Mouse (Mus musculus) granulocyte monocyte progenitor cell, adult 5-6 weeks (primary cell): ENCODE measurements at regions not wholly inside any gene's neighbourhood (a gene's known extent, or its start where the extent isn't known, plus 50 kb on each side); places are given as distances from the start of the nearest gene placed in this dataset.

Source experiments
- ATAC-seq: replicated peaks from 2 replicates; pipeline ENCODE4 v1.8.0; 2016; ENCODE audit warnings: mild to moderate bottlenecking, moderate TSS enrichment, inconsistent platforms; ENCODE audit not compliant: poor library complexity, severe bottlenecking

DNA sequence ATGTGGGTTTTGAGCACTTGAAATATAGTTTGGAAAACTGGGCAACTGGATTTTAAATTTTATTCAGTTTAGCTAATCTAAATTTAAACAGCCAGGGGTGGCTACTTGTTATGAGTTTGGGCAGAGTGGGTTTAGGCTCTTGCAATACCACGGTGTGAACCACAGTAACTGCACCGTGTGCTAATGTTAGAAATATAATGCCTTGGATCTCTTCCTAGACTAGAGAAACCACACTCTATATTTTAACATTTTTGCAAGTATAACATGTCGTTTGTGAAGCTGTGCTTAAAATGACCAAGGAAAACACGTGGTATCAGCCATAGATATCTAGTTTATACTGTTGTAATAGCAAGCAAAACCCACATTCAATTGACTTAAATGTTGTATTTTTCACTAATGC lies 245.9 kb upstream of the Lcorl start:
- ATAC-seq: no peak

DNA sequence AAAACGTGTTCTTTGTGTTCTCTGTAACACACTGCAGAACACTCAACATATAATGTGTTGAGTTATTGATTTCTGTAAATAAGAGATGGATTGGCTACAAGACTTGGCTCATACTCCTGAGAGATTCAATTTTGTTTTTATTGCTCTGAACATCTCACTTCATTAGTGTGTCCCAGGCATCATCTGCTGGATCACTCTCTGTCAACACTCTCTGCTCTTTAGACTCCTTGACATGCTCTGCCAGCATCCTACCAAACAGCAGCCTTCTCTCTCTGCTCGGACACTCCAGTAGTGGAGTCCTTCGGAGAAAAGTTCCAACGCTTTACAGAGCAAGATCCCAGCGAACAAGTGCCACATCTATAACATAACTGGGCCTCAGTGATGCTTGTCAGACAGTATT lies 235.1 kb upstream of the Lcorl start:
- ATAC-seq: no peak

DNA sequence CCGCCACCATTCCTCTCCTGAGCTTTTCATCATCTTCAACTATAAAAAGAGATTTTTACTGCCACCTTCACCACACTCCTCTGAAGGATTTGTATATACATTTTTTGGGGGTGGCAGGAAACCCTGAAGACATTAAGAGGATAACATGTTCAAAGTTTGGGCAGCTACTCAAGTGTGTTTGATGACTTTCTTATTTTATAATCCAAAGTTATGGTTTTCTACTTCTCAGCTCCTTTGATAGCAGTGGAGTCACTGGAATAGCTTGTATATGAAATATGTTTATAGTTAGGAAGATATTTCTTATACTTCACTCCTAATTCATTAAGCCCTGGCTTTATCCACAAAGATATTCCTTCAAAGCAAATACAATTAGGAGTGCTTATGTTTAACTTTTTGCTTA lies 229.5 kb upstream of the Lcorl start:
- no peak for ATAC-seq

DNA sequence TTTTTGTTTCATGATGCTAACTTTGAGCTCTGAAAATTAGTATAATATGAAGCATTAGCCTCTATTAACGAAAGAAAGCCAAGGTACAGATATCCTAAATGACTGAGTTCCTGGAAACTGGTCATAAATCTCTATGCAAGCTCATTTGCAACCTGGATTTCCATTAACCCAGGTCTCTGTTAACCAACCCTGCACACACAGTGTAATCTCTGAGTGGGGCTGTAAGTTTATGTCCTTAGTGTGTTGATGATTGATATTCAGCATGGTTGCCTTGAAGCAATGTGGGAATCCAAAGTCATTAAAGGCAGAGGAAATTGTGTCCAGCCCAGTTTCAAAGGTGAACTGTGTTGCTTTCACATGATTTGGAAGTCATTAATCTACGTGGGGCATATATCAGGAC lies 225.9 kb upstream of the Lcorl start:
- ATAC-seq: no peak

DNA sequence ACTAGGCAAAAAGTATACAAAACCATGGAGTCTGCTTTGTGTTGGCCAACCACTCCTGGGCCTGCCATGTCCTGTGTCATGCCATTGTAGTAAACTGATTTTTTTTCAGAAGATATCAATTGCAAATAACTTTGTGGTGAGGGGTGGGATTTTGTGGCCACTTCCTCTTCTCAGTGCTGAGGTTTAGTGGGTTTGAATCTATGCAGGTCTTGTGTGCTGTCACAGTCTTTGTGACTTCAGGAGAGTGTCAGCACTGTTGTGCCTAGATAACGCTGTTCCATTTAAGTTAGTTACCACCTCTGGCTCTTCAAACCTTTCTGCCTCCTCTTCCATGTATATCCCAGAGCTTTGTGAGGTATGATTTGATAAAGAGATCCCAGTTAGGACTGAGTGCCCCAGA lies 216.3 kb upstream of the Lcorl start:
- ATAC-seq: peak; percentile 14

DNA sequence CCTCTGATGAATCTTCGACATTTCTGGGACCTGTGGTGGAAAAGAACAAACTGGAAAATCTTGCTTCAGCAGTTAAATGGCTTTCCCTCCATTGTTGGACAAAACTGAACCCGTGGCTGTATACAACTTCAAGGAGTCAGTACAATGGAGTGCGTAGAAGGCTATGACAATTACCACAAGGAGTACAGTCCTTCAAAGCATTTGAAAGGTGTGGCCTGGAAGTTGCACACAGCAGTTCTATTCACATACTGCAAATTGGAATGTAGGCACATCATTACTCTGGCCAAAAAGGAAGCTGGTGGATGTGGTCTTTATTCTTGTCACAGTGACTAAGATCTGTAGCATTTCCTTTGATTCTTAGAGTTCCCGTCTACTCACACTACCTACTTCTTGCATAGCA lies 215.7 kb upstream of the Lcorl start:
- no peak for ATAC-seq

DNA sequence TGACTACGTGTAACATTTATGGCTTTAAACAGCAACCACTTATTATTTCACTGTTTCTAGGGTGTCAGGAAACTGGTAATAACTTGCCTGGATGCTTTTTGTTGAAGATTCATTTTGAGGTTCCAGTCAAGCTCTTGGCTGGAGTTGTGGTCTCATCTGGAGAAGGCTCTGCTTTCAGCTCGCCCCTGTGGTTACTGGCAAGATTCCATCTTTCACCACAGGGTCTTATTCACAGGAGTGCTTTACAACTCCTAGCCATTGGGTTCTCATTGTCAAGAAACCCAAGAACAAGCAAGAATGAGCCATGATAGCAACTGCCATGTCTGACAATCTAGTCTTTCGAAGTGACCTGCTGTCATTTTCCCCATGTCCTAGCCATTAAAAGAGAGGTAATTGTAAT lies 202.5 kb upstream of the Lcorl start:
- no peak for ATAC-seq

DNA sequence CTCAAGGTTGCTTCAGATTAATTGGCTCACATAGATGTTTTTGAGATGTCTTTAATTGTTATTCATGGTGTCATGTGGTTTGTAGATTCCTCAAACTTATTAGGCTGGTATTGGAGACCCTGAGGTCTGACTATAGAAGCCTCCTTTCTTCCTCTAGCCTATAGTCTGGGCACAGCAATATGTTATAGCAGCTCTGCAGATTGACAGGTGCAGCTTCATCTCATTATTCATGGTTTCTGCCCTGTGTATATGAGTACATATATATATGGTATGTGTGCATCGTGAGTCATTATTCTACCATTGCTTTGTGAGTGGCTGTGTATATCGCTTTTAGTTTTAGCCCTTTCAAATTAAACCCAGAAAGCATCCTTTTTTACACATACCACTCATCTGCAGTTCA lies 197.4 kb upstream of the Lcorl start:
- no peak for ATAC-seq

DNA sequence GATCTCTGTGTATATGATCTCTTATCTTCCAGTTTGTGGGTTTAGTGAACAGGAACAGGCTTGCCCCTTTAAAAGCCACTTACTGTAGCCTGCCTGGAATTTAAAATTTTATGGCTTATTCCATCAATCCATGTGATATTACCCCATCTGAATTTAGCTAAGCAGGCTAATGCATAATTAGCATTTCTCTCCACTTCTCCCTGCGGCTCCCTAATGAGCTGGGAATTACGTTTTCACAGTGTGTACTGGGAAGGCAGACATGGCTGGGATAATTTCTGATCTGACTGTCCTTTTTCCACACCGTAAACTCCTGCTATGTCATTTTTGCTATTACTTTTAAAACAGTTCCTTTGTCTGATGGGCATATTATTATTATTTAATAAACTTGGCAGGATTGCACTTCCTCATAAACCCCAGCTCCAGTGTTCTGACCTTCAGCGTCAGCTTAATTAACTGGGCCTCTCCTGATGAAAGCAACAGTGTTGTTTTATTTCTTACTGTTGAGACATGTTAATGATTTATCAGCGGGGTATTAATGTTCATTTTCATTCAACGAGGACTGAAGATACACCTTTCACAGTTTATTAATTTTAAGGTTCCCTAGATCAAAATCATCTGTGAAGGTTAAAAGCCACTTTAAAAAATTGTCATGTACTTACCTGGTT lies 185.4 kb upstream of the Lcorl start:
- no peak for ATAC-seq

DNA sequence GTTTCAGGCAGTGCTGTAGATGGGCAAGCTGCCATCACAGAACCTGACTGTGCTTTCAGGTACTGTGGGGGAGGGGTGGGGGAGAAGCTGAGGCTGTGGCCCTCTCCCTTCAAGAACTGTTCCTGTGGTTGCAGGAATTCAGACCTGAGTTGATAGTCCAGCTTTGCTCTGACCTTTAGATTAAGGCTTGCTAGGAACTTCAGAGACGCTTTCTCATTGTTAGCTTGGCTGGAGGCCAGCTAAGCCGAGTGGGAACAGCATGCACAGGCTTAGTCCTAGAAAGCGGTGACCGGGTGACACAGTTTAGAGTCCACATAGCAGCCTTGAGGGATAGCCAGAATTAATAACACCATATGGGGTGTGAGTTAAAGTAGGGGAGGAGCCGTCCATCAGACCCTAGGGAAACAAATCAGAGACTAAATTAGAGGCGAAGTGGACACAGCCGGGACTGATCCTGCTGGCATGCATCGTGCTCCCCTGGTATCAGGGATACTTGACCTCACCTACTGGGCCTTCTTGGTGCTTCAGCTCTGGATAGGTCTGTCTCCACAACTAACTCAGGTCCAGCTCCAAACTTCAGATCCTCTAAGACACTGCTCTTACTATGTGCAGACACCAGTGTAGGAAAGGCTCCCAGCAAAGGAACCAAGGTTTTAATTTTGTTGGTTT lies 175.7 kb upstream of the Lcorl start:
- no peak for ATAC-seq

DNA sequence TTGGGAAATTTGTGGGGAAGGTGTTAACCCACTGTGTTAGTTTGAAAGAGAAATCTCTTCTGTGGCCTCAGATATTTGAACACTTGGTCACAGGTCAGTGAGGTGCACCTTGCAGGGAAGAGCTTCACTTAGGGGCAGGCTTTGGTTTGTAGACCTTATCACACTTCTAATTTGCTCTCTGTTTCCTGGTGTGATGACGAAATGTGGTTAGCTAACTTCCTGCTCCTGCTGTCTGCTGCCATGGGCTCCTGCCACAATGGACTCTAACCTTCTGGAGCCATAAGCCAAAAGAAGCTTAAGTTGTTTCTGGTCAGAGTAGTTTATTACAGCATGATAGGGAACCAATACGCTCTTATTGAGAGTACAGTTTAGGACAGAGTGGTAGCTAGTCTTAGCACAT lies 174.8 kb upstream of the Lcorl start:
- ATAC-seq: no peak; the same call in 1 of the 2 replicates

DNA sequence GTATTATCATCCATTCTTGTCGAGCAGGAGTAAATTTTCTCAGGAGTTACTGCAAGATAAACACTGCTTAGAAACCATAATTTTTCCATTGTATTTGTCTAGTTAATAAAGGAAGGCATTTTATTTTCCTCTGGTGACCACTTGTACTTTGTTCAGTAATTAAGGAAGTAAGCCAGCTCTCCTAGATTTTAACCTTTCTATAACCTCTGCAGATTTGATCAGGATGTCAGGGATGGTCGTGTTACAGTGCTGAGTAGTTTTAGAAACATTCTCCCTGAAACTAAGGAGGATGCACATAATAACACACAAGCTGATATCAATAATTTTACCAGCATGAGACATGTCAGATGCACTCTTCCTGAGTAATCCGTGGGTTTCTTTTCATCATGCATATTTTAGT lies 166.7 kb upstream of the Lcorl start:
- no peak for ATAC-seq

DNA sequence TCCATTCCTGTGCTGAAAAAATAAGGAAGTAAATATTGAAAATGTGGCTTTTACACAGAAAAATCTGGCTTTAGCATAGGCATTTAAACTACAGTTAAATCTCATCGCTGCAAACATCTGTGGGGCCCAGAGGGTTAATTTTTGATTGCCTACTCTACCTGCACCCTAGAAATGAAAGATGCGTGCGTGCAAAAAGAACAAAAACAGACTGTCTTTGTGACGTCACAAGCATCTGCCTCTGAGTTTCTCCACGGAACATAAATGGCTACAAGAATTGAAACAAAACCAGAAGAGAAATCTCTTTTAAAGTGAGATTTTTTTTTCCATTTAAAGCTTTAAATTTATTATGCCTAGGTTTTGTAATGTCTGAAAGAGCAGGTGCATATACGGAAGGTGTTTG lies 166.0 kb upstream of the Lcorl start:
- ATAC-seq: no peak

DNA sequence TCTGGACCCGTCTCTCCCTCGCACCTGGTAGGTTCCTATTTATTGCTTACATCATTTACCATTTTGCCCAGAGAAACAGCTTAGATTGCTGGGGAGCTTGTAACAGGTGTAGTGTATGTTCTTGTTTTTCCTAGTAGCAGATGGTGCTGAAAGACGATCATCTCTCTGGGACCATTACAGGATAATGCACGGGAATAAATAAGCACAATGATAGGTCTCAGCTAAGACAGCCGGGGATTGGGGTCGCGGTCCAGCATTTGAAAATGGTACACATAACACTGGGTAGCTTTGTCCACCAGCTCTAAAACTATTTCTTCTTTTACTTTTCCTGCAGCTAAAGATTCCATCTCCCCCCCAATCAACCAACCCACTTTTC lies 164.6 kb upstream of the Lcorl start:
- ATAC-seq: no peak

DNA sequence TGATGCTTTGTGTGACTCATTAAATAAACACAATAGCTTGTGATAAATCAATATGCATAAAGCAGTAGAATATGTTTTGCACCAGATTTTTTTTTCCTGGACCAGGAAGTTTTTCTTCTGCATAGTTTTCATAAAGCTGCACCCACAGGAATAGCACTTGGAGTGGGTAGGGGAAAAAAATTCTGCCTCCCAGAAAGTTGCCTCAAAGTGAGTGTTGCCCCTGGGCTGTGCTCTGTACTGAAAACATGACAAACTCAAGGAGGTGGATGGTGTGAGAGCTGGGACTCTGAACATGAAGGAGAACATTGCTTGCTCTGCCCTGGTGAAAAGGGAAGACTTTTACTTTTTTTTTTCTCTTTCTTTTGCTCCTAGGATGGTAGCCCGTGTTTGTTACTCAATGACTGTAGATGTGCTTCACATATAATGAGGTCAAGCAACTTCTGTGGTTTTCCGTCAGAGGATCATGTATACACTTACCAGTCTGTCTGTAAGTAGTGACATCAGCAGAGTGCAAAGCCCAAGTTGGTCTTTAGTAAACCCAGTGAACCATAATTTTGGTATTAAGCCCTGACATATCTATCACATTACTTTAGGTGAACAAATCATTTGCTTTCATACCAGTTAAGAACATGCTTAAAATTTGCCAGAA lies 164.1 kb upstream of the Lcorl start:
- no peak for ATAC-seq

DNA sequence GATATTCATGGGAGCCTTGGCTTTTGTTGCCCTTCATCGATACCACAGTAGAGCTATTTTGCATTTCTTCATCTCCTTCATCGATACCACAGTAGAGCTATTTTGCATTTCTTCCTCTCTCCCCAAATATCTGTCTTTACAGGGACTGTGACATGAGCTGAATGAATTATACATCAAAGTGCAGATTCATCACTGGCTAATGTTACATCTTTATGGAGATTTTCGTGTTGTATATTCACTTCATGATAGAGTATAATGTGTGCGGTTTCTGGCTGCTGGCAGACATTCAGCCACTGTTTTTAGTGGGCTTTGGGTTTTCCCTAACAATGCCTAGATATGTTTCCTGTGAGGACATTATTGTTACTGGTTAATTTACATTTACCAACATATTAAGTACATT lies 162.8 kb upstream of the Lcorl start:
- ATAC-seq: no peak

DNA sequence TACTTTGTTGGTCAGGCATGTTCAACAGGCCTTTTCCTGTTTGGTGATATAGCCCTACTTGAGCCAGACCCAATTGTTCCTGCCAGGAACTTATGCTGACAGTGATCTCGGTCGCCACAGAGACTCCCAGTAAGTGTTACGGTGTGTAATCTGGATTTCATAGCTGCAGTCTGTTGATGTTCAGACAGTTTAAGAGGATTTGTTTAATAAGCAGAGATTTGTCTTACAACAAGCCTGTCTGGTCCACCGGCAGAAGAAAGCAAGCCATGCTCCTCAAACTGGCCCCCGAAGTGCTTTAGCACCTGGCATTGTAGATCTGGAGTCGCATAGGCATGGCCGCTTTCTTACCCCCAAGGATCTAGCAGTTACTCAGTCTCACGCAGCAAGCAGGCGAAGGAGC lies 150.0 kb upstream of the Lcorl start:
- ATAC-seq: no peak

DNA sequence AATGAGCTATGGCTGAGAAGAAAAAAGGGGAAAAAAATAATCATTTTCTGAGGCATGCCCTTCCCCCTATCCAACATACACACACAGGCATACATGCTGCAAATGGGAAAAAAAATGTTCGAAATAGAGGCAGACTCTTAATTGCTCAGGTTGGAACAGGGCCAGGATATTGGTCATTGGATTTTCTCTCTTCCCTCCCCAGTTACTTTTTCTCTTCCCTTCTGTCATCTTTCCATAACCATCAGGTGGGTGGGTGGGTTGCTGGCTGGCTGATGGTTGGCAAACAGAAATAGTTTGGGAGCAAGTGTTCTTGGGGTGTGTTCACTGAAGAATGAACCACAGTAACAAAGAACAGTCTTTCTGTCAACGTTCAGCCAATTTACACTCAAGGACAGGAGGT lies 149.3 kb upstream of the Lcorl start:
- ATAC-seq: no peak

DNA sequence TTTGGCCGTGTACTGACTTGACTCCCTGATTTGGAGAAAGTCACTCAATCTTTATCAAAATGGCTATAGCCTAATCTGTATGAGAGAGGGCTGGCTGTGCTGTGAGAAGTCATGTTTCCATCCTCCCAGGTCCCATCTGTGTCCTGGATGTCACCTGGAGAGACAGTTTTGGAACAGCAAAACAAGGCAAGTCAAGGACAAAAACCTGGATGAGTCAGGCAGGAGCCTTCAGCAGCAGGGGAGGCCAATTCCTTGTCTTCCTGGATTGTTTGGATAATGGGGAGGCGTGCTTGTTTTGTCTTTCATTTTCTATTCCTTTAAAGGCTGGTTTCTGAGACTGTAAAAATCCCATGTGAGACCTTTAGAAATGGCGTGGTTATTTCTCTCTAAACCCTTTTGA lies 148.8 kb upstream of the Lcorl start:
- no peak for ATAC-seq

DNA sequence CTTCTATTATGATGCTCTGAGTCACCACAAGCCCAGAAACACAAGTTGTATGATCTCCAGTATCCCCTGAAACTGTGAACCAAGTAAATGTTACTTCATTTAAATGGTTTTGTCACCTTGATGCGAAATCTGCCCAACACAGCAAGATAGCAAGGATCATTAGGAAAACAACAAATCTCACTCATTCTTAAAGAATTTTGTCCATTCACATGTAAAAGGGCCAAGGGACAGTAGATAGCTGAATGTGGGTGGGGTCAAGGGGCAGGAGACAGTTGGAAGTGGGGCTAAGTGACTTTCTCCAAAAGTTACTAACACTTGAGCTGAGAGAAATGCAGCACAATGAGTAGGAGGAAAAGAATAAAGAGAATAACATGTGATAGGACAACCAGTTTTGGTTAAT lies 148.2 kb upstream of the Lcorl start:
- no peak for ATAC-seq

DNA sequence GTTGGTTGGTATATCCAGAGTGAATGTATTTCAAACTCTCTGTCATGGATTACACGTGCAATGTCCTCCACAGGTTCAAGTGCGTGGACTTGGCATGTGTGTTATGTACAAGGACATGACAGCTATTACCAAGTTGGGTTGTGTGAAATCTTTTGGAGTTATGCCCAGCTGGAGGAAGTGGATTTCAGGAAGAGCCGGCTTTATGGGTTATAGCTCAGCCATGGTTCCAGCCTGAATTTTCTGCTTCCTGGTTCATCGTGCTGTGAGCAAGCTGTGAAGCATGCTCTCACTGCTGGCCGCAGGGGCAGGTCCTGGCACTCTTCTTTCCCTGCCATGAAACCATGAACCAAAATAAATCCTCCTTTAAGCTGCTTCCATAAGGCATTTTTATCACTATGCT lies 144.6 kb upstream of the Lcorl start:
- no peak for ATAC-seq

DNA sequence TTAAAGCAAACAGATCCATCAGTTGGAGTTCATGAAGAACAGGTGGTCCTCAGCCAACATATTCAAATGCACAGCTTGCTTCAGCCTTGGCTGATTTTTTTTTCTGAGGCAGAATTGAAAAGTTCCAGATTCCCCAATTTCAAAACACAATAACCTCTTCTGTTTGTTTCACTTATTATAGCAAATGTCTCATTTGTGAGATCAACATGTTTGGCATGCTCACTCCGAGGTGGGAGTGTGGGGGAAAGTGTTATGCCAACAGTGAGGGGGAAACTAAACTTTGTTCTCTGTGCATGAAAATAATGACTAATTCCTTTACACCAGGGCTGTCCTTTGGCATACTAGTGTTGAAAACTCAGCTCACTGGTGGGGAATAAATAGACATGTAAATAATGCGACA lies 100.4 kb upstream of the Lcorl start:
- ATAC-seq: no peak
